Mouse (Mus musculus): Measurements from ENCODE around the gene Scd1. TPM values are rescaled to one million over a fixed set of nuclear protein-coding genes. Genes with fewer than 3 reads are reported as not detected.

Gene Scd1
- polyA plus RNA-seq, 1 experiment from 2014 or later, result 15.2 TPM

DNA sequence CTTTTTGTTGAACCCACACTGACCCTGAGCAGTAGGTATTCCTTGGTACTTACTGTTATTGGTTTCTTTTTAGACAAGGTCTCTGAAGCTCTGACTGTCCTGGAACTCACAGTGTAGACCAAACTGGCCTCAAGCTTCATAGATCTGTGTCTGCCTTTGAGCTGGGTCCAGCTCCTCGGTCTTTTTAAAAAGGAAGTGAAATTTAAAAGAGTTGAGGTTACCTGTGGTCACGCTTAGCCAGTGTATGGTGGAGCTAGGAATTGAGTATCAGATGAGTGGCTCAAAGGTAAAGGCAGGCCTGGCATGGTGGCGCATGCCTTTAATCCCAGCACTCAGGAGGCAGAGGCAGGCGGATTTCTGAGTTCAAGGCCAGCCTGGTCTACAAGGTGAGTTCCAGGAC, 916 bp upstream of the Scd1 start:
- 0 out of 2 replicates have a peak overlapping the region, but pooled peaks have one; percentile 58 for H3K27ac ChIP-seq (ENCODE audit: low read depth, low read length)
- 77% methylated on average over 4 of the region's 4 CpGs for WGBS
- no peak for ATAC-seq (ENCODE audit: insufficient read depth, low FRiP score, low TSS enrichment)

DNA sequence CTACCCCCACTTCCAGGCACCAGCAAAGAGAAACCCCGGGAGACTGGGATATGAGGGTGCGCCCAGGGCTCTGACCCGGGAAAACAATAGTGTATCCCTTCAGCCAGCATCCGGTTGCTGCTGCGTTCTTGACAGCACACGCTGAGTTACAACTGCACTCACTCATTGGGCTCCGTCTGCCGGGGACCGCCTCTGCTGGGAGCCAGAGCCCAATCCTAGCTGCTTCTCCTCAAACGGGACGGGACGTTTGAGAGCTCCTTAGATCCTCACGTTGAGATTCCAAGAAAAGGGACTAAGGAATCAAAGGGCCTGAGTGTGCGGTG, 505 bp upstream of the Scd1 start:
- DNase-seq (ENCODE audit: low spot score) (peak; percentile 74), ATAC-seq (ENCODE audit: insufficient read depth, low FRiP score, low TSS enrichment) (peak; percentile 61; the same call in 1 of the 2 replicates)
- H3K27me3 ChIP-seq (ENCODE audit: control insufficient read depth, insufficient read depth, low read length), result no peaks in the 10 kb centered on the region
- peak overlapping the region; percentile 58; the same call in 1 of the 2 replicates for H3K27ac ChIP-seq (ENCODE audit: low read depth, low read length)
- peak overlapping the region; percentile 79 for H3K4me2 ChIP-seq (ENCODE audit: low read depth)
- peak overlapping the region; percentile 54 for H3K4me3 ChIP-seq (ENCODE audit: low read depth, low read length)
- H3K4me1 ChIP-seq (ENCODE audit: control insufficient read depth, insufficient read depth, low read length), result no peaks in the 10 kb centered on the region; the same call in 1 of the 2 replicates
- no peaks in the 10 kb centered on the region for H3K9me3 ChIP-seq (ENCODE audit: control insufficient read depth, low read length)
- peak overlapping the region; percentile 35 for H3K9ac ChIP-seq (ENCODE audit: low read length)
- no peaks in the 10 kb centered on the region for H3K36me3 ChIP-seq (ENCODE audit: control insufficient read depth, insufficient read depth, low read length)
- under 1% methylated on average over 14 of the region's 14 CpGs for WGBS

More for the DNA sequence above, 916 bp upstream of the Scd1 start:
- no peaks in the 10 kb centered on the region for H3K27me3 ChIP-seq (ENCODE audit: control insufficient read depth, insufficient read depth, low read length)
- H3K9ac ChIP-seq (ENCODE audit: low read length), result peak overlapping the region; percentile 35; the same call in 1 of the 2 replicates
- H3K4me2 ChIP-seq (ENCODE audit: low read depth), result peak overlapping the region; percentile 79
- peak overlapping the region; percentile 54 for H3K4me3 ChIP-seq (ENCODE audit: low read depth, low read length)
- no peaks in the 10 kb centered on the region for H3K36me3 ChIP-seq (ENCODE audit: control insufficient read depth, insufficient read depth, low read length)
- no peaks in the 10 kb centered on the region; the same call in 1 of the 2 replicates for H3K4me1 ChIP-seq (ENCODE audit: control insufficient read depth, insufficient read depth, low read length)
- no peaks in the 10 kb centered on the region for H3K9me3 ChIP-seq (ENCODE audit: control insufficient read depth, low read length)
- DNase-seq (ENCODE audit: low spot score), result no peak

GRCm38 (mm10) chr19:44403546-44403945, 4.1 kb downstream of the Scd1 start:
- no peaks in the 10 kb centered on the region for H3K9me3 ChIP-seq (ENCODE audit: control insufficient read depth, low read length)
- no peak overlapping the region for H3K27ac ChIP-seq (ENCODE audit: low read depth, low read length)
- H3K4me1 ChIP-seq (ENCODE audit: control insufficient read depth, insufficient read depth, low read length), result no peaks in the 10 kb centered on the region; the same call in 1 of the 2 replicates
- 0 out of 2 replicates have a peak, but pooled peaks cover 8% of the 10 kb centered on the region for H3K36me3 ChIP-seq (ENCODE audit: control insufficient read depth, insufficient read depth, low read length)
- no peaks in the 10 kb centered on the region for H3K27me3 ChIP-seq (ENCODE audit: control insufficient read depth, insufficient read depth, low read length)
- no peak overlapping the region for H3K4me3 ChIP-seq (ENCODE audit: low read depth, low read length)
- DNase-seq (ENCODE audit: low spot score), result no peak
- H3K9ac ChIP-seq (ENCODE audit: low read length), result no peak overlapping the region
- no peak for ATAC-seq (ENCODE audit: insufficient read depth, low FRiP score, low TSS enrichment)
- H3K4me2 ChIP-seq (ENCODE audit: low read depth), result no peak overlapping the region
- WGBS, result 87% methylated on average over 6 of the region's 6 CpGs

- Histone ChIP-seq H3K4me2 (ENCODE audit: low read depth) (no peak overlapping the region), H3K9ac (ENCODE audit: low read length) (no peak overlapping the region), H3K27me3 (ENCODE audit: control insufficient read depth, insufficient read depth, low read length) (no peaks in the 10 kb centered on the region), H3K9me3 (ENCODE audit: control insufficient read depth, low read length) (no peaks in the 10 kb centered on the region), H3K27ac (ENCODE audit: low read depth, low read length) (no peak overlapping the region), H3K4me3 (ENCODE audit: low read depth, low read length) (no peak overlapping the region), H3K4me1 (ENCODE audit: control insufficient read depth, insufficient read depth, low read length) (no peaks in the 10 kb centered on the region), H3K36me3 (ENCODE audit: control insufficient read depth, insufficient read depth, low read length) (peaks cover 8% of the 10 kb centered on the region; the same call in 1 of the 2 replicates)
- DNase-seq (ENCODE audit: low spot score), result no peak
- 89% methylated on average over 8 of the region's 8 CpGs for WGBS
- ATAC-seq (ENCODE audit: insufficient read depth, low FRiP score, low TSS enrichment), result no peak
These were observed 7.0 kb downstream of the Scd1 start for GRCm38 (mm10) chr19:44400484-44401197.

DNA sequence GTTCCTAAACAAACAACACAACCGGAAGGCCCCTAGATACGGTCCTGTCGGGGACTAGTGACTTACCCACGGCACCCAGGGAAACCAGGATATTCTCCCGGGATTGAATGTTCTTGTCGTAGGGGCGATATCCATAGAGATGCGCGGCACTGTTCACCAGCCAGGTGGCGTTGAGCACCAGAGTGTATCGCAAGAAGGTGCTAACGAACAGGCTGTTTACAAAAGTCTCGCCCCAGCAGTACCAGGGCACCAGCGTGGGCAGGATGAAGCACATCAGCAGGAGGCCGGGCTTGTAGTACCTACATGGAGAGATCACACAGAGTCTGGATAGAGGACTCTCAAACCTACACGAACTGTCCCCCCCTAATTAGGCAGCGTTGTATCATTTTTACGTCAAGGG, 7.6 kb downstream of the Scd1 start:
- no peaks in the 10 kb centered on the region for H3K27me3 ChIP-seq (ENCODE audit: control insufficient read depth, insufficient read depth, low read length)
- H3K9me3 ChIP-seq (ENCODE audit: control insufficient read depth, low read length), result no peaks in the 10 kb centered on the region
- ATAC-seq (ENCODE audit: insufficient read depth, low FRiP score, low TSS enrichment) (no peak), DNase-seq (ENCODE audit: low spot score) (no peak)
- no peak overlapping the region for H3K4me2 ChIP-seq (ENCODE audit: low read depth)
- no peaks in the 10 kb centered on the region for H3K4me1 ChIP-seq (ENCODE audit: control insufficient read depth, insufficient read depth, low read length)
- WGBS, result 96% methylated on average over 18 of the region's 18 CpGs
- no peak overlapping the region for H3K9ac ChIP-seq (ENCODE audit: low read length)
- H3K4me3 ChIP-seq (ENCODE audit: low read depth, low read length), result no peak overlapping the region
- peaks cover 8% of the 10 kb centered on the region; the same call in 1 of the 2 replicates for H3K36me3 ChIP-seq (ENCODE audit: control insufficient read depth, insufficient read depth, low read length)
- H3K27ac ChIP-seq (ENCODE audit: low read depth, low read length), result no peak overlapping the region

GRCm38 (mm10) chr19:44396742-44397141, 10.9 kb downstream of the Scd1 start:
- Histone ChIP-seq H3K27ac (ENCODE audit: low read depth, low read length) (no peak overlapping the region), H3K4me1 (ENCODE audit: control insufficient read depth, insufficient read depth, low read length) (no peaks in the 10 kb centered on the region), H3K27me3 (ENCODE audit: control insufficient read depth, insufficient read depth, low read length) (no peaks in the 10 kb centered on the region), H3K9ac (ENCODE audit: low read length) (no peak overlapping the region), H3K4me3 (ENCODE audit: low read depth, low read length) (no peak overlapping the region), H3K9me3 (ENCODE audit: control insufficient read depth, low read length) (no peaks in the 10 kb centered on the region), H3K36me3 (ENCODE audit: control insufficient read depth, insufficient read depth, low read length) (peaks cover 8% of the 10 kb centered on the region; the same call in 1 of the 2 replicates), H3K4me2 (ENCODE audit: low read depth) (no peak overlapping the region)
- ATAC-seq (ENCODE audit: insufficient read depth, low FRiP score, low TSS enrichment), result no peak
- WGBS, result 93% methylated on average over 5 of the region's 5 CpGs
- DNase-seq (ENCODE audit: low spot score), result no peak

GRCm38 (mm10) chr19:44394972-44395371, 12.7 kb downstream of the Scd1 start:
- H3K36me3 ChIP-seq (ENCODE audit: control insufficient read depth, insufficient read depth, low read length), result peaks cover 4% of the 10 kb centered on the region; the same call in 1 of the 2 replicates
- H3K27me3 ChIP-seq (ENCODE audit: control insufficient read depth, insufficient read depth, low read length), result no peaks in the 10 kb centered on the region
- H3K4me2 ChIP-seq (ENCODE audit: low read depth), result no peak overlapping the region
- no peaks in the 10 kb centered on the region for H3K4me1 ChIP-seq (ENCODE audit: control insufficient read depth, insufficient read depth, low read length)
- 89% methylated on average over 7 of the region's 7 CpGs for WGBS
- H3K9ac ChIP-seq (ENCODE audit: low read length), result no peak overlapping the region
- H3K4me3 ChIP-seq (ENCODE audit: low read depth, low read length), result no peak overlapping the region
- H3K9me3 ChIP-seq (ENCODE audit: control insufficient read depth, low read length), result no peaks in the 10 kb centered on the region
- H3K27ac ChIP-seq (ENCODE audit: low read depth, low read length), result no peak overlapping the region
- DNase-seq (ENCODE audit: low spot score) (no peak), ATAC-seq (ENCODE audit: insufficient read depth, low FRiP score, low TSS enrichment) (no peak)

DNA sequence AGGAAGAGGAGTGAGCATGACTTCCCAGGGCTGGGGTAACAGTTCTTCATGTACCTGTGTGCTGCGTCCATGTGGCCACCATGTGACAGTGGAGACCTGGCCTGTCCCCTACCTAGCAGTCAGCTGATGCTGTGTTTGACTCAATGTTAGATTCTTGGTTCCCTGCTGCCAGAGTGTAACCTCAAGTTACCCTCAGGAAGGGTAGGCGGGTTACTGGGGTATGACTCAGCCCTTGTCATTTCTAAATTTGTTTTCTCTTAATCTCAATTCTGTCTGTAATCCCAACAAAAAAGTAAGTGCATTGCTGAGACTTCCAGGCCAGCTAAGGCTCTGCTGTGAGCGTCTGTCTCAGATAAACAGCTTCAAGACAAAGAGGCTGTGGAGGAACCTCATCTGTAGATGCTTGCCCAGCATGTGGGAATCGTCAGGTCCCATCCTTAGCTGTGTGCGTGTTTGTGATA, 13.7 kb downstream of the Scd1 start:
- DNase-seq (ENCODE audit: low spot score) (no peak), ATAC-seq (ENCODE audit: insufficient read depth, low FRiP score, low TSS enrichment) (no peak)
- no peak overlapping the region for H3K9ac ChIP-seq (ENCODE audit: low read length)
- no peaks in the 10 kb centered on the region; the same call in 1 of the 2 replicates for H3K36me3 ChIP-seq (ENCODE audit: control insufficient read depth, insufficient read depth, low read length)
- no peak overlapping the region for H3K27ac ChIP-seq (ENCODE audit: low read depth, low read length)
- 76% methylated on average over 5 of the region's 5 CpGs for WGBS
- no peak overlapping the region for H3K4me2 ChIP-seq (ENCODE audit: low read depth)
- H3K4me3 ChIP-seq (ENCODE audit: low read depth, low read length), result no peak overlapping the region
- peaks cover 2% of the 10 kb centered on the region; the same call in 1 of the 2 replicates for H3K4me1 ChIP-seq (ENCODE audit: control insufficient read depth, insufficient read depth, low read length)
- no peaks in the 10 kb centered on the region for H3K9me3 ChIP-seq (ENCODE audit: control insufficient read depth, low read length)
- H3K27me3 ChIP-seq (ENCODE audit: control insufficient read depth, insufficient read depth, low read length), result no peaks in the 10 kb centered on the region

Measured in neural tube, embryonic 11.5 days (tissue).